In the genomic region with DNA sequence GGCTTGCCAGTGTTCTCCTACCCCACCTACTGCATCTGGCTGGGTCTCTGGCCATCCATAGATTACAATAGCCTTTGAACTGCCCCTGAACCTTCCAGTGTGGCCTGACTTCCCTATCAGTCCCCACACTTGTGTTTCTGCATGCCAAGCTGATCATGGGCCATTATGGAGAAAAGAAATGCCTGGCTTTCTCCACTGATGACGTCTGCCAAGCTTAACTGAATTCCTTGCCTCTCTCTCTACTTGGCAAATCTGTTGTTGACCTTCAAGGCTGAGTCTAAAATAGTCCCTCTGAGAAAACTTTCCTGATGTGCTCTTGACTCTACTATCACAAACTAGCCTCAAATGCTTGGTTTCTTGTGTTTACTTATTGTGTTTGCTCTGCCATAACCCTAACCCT, we compare ENCODE assay signal across 34 mouse cellular contexts. TPM values are rescaled to one million over a fixed set of nuclear protein-coding genes. Genes with fewer than 3 reads are reported as not detected.
"Had no signal": no experiment of that assay in that cellular context is flagged by ENCODE, and none has a peak within 500 bp of the region (broad histone marks: within the 10 kb centered on the region; RNA-seq: fewer than 3 reads in every experiment).

No protein-coding gene starts in this region.

- H3K4me1 ChIP-seq: limb, embryonic 10.5 days; limb, embryonic 12.5 days; limb, embryonic 13.5 days; limb, embryonic 15.5 days; liver, embryonic 12.5 days; liver, embryonic 13.5 days; liver, embryonic 15.5 days; lung, embryonic 15.5 days; midbrain, embryonic 10.5 days; midbrain, embryonic 12.5 days; midbrain, embryonic 15.5 days; neural tube, embryonic 12.5 days had no signal

- H3K4me3 ChIP-seq: limb, embryonic 10.5 days; limb, embryonic 12.5 days; limb, embryonic 13.5 days; limb, embryonic 15.5 days; liver, embryonic 12.5 days; liver, embryonic 13.5 days; liver, embryonic 15.5 days; lung, embryonic 15.5 days; megakaryocyte, embryonic 14.5 days; midbrain, embryonic 10.5 days; midbrain, embryonic 12.5 days; midbrain, embryonic 13.5 days; midbrain, embryonic 15.5 days; myocyte; neural tube, embryonic 12.5 days had no signal

- H3K27ac ChIP-seq: limb, embryonic 10.5 days; limb, embryonic 12.5 days; limb, embryonic 13.5 days; limb, embryonic 15.5 days; liver, embryonic 12.5 days; liver, embryonic 13.5 days; liver, embryonic 14.5 days; liver, embryonic 15.5 days; lung, embryonic 15.5 days; macrophage; midbrain, embryonic 10.5 days; midbrain, embryonic 12.5 days; midbrain, embryonic 13.5 days; midbrain, embryonic 15.5 days; neural tube, embryonic 12.5 days had no signal

- DNase-seq: left cerebral cortex, postnatal 4 days; liver; liver, embryonic 13.5 days; liver, postnatal 0 days; lung, adult 18-20 months; lung, adult 2 months; lung, embryonic 14.5 days; lung, postnatal 10 days; lung, postnatal 14 days; lung, postnatal 36 days; lung, postnatal 4 days; midbrain, embryonic 14.5 days had no signal

RNA-seq across cellular contexts. Expression of a gene that starts 17.5 kb away (rescaled TPM):
- total RNA-seq: megakaryocyte-erythroid progenitor cell, adult 5-6 weeks; monocyte, adult 5-6 weeks had no signal
- polyA plus RNA-seq: macrophage, myocyte had no signal

RNA-seq across cellular contexts. Expression of a gene that starts 47.5 kb away (rescaled TPM):
- total RNA-seq: left cerebral cortex, postnatal 4 days; megakaryocyte progenitor cell, adult 5-6 weeks; megakaryocyte, adult 5-6 weeks; megakaryocyte-erythroid progenitor cell, adult 5-6 weeks; monocyte, adult 5-6 weeks had no signal
- polyA plus RNA-seq: liver, embryonic 15.5 days; macrophage; midbrain, embryonic 13.5 days; midbrain, embryonic 14.5 days; midbrain, embryonic 15.5 days; midbrain, embryonic 16.5 days; midbrain, postnatal 0 days; myocyte had no signal
